Mouse (Mus musculus) adipocyte (in vitro differentiated cells): ENCODE data around the gene Tuba3a.
"Not testable (repeated sequence)": the region's sequence is repeated elsewhere in the genome, so short reads cannot be mapped to it uniquely, and the experiment has no call there.

Source experiments
- DNase-seq: peaks from one replicate; pipeline ENCODE4 v3.0.0-alpha.2; 2016; ENCODE audit warnings: low spot score

Tuba3a gene

GRCm38 (mm10) chr6:125307091-125307490 lies 21.2 kb upstream of the Tuba3a start:
- no peak for DNase-seq

- DNase-seq, result no peak
These were observed 19.6 kb upstream of the Tuba3a start for GRCm38 (mm10) chr6:125305465-125305864.

DNA sequence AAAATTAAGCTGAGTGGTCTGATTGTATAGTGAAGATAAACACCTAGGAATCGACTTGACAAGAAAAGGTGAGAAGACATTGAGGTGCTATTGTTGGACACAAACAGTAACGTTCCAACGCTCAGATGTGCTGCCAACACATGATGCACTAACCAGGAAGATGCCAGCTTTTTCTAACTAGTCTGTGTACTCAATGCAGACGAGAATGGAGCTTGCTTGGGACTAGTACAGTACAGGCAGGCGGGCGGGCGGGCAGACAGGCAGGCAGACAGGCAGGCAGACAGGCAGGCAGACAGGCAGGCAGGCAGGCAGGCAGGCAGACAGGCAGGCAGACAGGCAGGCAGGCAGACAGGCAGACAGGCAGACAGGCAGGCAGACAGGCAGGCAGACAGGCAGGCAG lies 18.6 kb upstream of the Tuba3a start:
- DNase-seq, result not testable (repeated sequence)

DNA sequence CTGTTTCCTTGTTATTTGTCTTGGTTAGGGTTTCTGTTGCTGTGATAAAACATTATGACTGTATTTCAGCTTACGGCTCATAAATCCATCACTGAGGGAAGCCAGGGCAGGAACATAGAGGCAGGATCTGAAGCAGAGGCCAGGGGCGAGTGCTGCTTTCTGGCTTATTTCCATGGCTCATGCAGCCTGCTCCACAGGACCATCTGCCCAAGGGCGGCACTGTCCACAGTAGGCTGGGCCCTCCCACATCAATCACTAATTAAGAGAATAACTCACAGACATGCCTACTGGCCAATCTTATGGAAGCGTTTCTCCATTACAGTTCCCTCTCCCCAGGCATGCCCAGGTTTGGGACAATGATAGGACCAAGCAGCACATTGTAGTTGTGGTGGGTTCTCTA lies 17.4 kb upstream of the Tuba3a start:
- no peak for DNase-seq

- no peak for DNase-seq
These were observed 16.6 kb upstream of the Tuba3a start for GRCm38 (mm10) chr6:125302231-125302982.

DNA sequence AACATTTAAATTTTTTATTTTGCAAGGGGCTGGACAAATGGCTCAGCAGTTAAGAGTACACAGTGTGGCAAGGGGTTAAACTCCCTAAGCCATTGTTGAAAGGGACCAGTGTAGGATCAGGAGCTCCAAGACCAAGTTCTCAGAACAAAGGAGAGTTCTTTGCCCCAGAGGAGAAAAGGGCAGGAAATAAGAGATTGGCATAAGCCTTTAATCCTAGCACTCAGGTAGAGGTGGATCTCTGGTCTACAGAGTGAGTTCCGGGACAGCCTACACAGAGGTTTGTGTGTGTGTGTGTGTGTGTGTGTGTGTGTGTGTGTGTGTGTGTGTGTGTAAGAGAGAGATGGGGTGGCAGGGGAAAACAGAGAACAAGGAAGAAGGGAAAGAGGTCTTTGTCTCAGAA lies 15.1 kb upstream of the Tuba3a start:
- no peak for DNase-seq

GRCm38 (mm10) chr6:125297149-125297820 lies 11.4 kb upstream of the Tuba3a start:
- DNase-seq, result no peak

- no peak for DNase-seq
These were observed 8.2 kb upstream of the Tuba3a start for GRCm38 (mm10) chr6:125294049-125294448.

DNA sequence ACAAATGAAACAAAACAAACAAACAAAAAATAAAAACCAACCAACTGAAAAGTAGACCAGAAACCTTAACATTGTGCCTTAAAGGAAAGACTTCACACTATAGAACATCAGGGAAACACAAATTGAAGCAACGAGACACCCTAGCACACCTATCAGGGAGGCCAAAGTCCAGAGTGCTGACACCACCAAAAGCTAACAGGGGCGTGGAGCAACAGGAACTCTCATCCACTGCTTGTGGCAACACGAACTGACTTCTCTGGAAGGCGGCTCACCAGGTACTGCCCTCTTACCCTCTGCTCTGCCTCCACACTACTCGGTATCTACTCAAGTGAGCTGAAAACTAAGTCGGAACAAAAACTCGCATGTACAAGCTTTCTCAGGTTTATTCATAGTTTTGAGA lies 6.4 kb upstream of the Tuba3a start:
- no peak for DNase-seq

- DNase-seq, result no peak
These were observed 5.5 kb upstream of the Tuba3a start for GRCm38 (mm10) chr6:125291329-125291728.

DNA sequence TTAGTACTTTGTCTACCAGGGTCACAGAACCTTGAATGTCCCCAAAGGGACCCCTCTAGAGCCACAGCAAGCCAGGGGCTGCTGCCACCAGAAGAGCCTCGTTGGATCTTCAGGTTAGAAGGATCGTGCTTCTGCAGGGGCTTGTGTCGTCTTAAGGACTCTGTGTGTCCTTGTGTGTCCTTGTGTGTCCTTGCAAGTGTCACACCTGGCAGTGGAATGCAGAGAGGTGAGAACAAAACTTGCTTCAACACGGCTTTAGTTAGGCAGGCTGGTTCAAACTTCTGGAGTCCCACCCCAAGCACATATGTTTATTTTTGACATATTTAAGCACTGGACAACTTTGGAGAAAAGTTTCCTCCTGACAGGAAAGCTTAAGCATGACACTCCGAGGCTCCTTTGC lies 2.9 kb upstream of the Tuba3a start:
- no peak for DNase-seq

GRCm38 (mm10) chr6:125286944-125287343 lies 1.1 kb upstream of the Tuba3a start:
- DNase-seq, result no peak

GRCm38 (mm10) chr6:125284751-125285150 lies 1.1 kb downstream of the Tuba3a start:
- DNase-seq, result no peak

GRCm38 (mm10) chr6:125284250-125284649 lies 1.6 kb downstream of the Tuba3a start:
- no peak for DNase-seq

- DNase-seq, result not testable (repeated sequence)
These were observed 3.1 kb downstream of the Tuba3a start for GRCm38 (mm10) chr6:125282721-125283120.

DNA sequence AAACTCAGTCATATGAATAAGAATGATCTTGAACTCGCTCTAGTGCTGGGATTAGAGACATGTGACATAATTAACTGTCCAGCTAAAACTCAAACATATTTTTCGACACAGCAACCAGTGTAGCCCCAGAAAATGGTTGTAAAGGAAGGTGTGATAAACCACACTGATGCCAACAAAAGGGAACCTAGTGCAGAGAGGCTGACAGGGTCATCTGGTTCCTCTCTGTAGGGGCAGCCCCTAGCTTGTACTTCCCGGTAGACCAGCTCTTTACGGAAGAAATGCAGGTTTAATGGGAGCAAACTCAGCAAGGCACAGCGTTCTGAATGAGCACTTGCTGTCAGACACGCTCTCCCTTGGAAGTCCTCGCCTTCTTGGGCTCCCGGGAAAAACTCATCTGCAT lies 6.1 kb downstream of the Tuba3a start:
- no peak for DNase-seq

GRCm38 (mm10) chr6:125274841-125275563 lies 10.8 kb downstream of the Tuba3a start:
- DNase-seq, result peak; percentile 76

- DNase-seq, result peak; percentile 24
These were observed 13.5 kb downstream of the Tuba3a start for GRCm38 (mm10) chr6:125272228-125272785.

- peak; percentile 100 for DNase-seq
These were observed 14.2 kb downstream of the Tuba3a start for GRCm38 (mm10) chr6:125271455-125272227.

GRCm38 (mm10) chr6:125268799-125269198 lies 17.0 kb downstream of the Tuba3a start:
- no peak for DNase-seq

DNA sequence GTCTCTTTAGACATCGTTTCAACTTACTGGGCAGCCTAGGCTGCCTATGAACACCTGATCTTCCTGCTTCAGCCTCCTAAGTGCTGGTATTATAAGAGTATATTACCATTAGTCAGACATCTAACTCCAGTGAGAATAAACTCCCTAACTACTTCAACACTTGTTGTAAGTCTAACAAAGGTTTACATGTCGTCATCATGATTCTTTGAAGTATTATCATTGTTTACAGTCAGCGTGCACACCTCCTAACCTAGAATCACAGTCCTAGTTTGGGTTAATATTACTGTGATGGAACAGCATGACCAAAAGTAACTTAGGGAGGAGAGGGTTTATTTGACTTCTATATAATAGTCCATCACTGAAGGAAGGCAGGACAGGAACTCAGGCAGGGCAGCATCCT lies 18.4 kb downstream of the Tuba3a start:
- no peak for DNase-seq

DNA sequence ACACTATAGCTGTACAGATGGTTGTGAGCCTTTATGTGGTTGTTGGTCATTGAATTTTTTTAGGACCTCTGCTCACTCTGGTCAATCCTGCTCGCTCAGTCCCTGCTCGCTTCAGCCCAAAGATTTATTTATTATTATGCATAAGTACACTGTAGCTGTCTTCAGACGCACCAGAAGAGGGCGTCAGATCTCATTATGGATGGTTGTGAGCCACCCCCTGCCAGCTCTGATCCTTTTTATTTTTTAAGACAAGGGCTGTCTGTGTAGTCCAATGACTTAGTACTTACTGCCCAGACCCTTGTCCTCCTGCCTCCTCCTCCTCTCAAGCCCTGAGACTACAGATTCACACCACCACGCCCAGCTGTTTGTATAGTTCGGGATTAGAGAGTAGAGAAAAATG lies 19.2 kb downstream of the Tuba3a start:
- not testable (repeated sequence) for DNase-seq
